Mouse (Mus musculus) MEL (cell line): Measurements from ENCODE around the gene Pcca.

Experiments
- CTCF ChIP-seq, 3 experiments: IDR thresholded peaks in 2 of 3; conservative IDR thresholded peaks in 1 of 3; 2 replicates each; pipeline ENCODE4 v1.5.1; 2011 to 2012; ENCODE audit warnings: low read length in 3 of 3, low read depth in 2 of 3, mild to moderate bottlenecking in 2 of 3, improper control_type of control experiment in 1 of 3, inconsistent platforms in 1 of 3, mixed read lengths in 1 of 3, moderate library complexity in 1 of 3; ENCODE audit not compliant: control insufficient read depth in 1 of 3, insufficient read depth in 1 of 3, poor library complexity in 1 of 3, severe bottlenecking in 1 of 3
- E2F4 ChIP-seq: IDR thresholded peaks from 2 replicates; pipeline ENCODE4 v1.6.1; 2011; ENCODE audit warnings: low read depth, low read length, improper control_type of control experiment, borderline replicate concordance
- ETS1 ChIP-seq: IDR thresholded peaks from 2 replicates; pipeline ENCODE4 v1.6.1; 2012; ENCODE audit warnings: low read depth, mild to moderate bottlenecking, inconsistent platforms, low read length, improper control_type of control experiment, moderate library complexity
- GATA1 ChIP-seq: IDR thresholded peaks from 2 replicates; pipeline ENCODE4 v1.6.1; 2011; ENCODE audit warnings: low read depth, low read length, improper control_type of control experiment
- MYC ChIP-seq: IDR thresholded peaks from 2 replicates; pipeline ENCODE4 v1.6.1; 2011; ENCODE audit warnings: low read depth, mild to moderate bottlenecking, low read length, improper control_type of control experiment, moderate library complexity
- POLR2A ChIP-seq, 2 experiments: IDR thresholded peaks; 2 replicates each; pipeline ENCODE4 v1.6.1; 2011 to 2012; ENCODE audit warnings: low read length in 2 of 2, mild to moderate bottlenecking in 2 of 2, control low read depth in 1 of 2, improper control_type of control experiment in 1 of 2, low read depth in 1 of 2, moderate library complexity in 1 of 2; ENCODE audit not compliant: control insufficient read depth in 1 of 2, insufficient read depth in 1 of 2, poor library complexity in 1 of 2
- POLR2AphosphoS2 ChIP-seq: IDR thresholded peaks from 2 replicates; pipeline ENCODE4 v1.6.1; 2011; ENCODE audit warnings: low read length, improper control_type of control experiment
- ZKSCAN1 ChIP-seq: IDR thresholded peaks from 2 replicates; pipeline ENCODE4 v1.6.1; 2012; ENCODE audit warnings: low read depth, mild to moderate bottlenecking, inconsistent platforms, low read length, improper control_type of control experiment, moderate library complexity

- no peak for TF ChIP-seq E2F4
- no peak for TF ChIP-seq MYC
- TF ChIP-seq POLR2AphosphoS2, result no peak
- no peak for TF ChIP-seq CTCF (IDR thresholded peaks at IDR 0.05 in 2 of 3, conservative IDR thresholded peaks at IDR 0.05 in 1 of 3; ENCODE audit: control insufficient read depth in 1 of 3, insufficient read depth in 1 of 3, low read depth in 2 of 3, low read length in 3 of 3, poor library complexity in 1 of 3, severe bottlenecking in 1 of 3)
- TF ChIP-seq GATA1, result no peak
- TF ChIP-seq POLR2A (IDR thresholded peaks at IDR 0.05; ENCODE audit: control insufficient read depth in 1 of 2, insufficient read depth in 1 of 2, low read depth in 1 of 2, low read length in 2 of 2, poor library complexity in 1 of 2), result no peak
- no peak for TF ChIP-seq ETS1
- no peak for TF ChIP-seq ZKSCAN1
Measured at GRCm38 (mm10) chr14:122908075-122908474, 374.0 kb downstream of the Pcca start.
